Mouse (Mus musculus): Measurements from ENCODE around the gene Ubqln4.

Gene Ubqln4

GRCm38 (mm10) chr3:88526157-88527131, 27.1 kb upstream of the Ubqln4 start:
- DNase-seq, result peak; percentile 64 to 80

GRCm38 (mm10) chr3:88527565-88527964, 26.0 kb upstream of the Ubqln4 start:
- DNase-seq, result no peak

DNA sequence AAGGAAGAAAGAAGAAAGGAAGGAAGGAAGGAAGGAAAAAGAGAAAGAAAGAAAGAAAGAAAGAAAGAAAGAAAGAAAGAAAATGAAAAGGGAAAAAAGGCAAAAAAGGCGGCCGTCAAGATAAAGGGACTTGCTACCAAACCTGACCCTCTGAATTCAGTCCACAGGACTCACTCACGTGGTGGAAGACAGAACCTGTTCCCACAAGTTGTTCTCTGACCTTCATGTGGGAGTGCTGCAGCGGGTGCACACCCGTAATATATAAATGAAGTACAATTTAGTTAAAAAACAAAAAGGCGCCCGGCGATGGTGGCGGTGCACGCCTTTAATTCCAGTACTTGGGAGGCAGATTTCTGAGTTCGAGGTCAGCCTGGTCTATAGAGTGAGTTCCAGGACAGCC, 24.9 kb upstream of the Ubqln4 start:
- DNase-seq, result no peak

GRCm38 (mm10) chr3:88529204-88530000, 24.2 kb upstream of the Ubqln4 start:
- no peak for DNase-seq

DNA sequence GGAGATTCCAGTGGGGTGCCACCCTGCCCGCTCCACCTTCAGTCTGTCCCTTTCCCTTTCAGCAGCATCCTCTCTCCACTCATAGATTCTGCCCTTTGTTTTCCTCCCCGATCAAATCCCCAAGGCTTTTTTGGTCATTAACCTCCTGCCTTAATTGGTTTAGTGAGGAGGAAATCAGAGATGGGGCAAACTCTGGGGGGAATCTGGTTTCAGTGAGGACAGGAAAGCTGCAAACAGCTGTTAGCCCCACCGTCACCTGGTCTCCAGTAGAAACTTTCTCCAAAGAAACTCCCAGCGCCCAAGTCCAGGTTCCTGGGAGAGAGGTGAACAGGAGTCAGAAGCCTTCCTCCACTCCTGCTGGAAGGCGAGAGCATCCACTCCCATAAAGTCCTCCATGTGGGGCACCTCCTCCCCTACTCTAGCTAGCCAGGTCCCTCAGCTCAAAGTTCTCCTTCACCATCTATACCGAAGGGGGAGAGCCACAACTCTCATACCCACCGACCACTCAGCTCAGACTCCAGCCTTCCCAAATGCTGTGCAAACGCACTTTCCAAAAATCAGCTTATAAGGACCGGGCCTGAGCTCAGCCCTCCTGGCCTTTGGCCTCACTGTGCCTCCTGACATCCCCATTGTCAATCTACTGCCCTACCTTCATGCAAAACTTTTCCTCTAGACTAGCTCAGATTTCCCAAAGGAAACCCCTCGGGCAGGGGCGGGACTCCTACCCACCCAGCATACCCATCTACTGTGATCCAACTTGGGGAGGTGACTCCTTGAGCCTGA, 23.3 kb upstream of the Ubqln4 start:
- no peak for DNase-seq

- peak; percentile 72 to 88 for DNase-seq
These were observed 21.9 kb upstream of the Ubqln4 start for GRCm38 (mm10) chr3:88531348-88532298.

GRCm38 (mm10) chr3:88532299-88532674, 21.3 kb upstream of the Ubqln4 start, which contains the start of gene Mex3a:
Gene Mex3a, plus strand, starts transcription at chr3:88532395.
- no peak for DNase-seq

DNA sequence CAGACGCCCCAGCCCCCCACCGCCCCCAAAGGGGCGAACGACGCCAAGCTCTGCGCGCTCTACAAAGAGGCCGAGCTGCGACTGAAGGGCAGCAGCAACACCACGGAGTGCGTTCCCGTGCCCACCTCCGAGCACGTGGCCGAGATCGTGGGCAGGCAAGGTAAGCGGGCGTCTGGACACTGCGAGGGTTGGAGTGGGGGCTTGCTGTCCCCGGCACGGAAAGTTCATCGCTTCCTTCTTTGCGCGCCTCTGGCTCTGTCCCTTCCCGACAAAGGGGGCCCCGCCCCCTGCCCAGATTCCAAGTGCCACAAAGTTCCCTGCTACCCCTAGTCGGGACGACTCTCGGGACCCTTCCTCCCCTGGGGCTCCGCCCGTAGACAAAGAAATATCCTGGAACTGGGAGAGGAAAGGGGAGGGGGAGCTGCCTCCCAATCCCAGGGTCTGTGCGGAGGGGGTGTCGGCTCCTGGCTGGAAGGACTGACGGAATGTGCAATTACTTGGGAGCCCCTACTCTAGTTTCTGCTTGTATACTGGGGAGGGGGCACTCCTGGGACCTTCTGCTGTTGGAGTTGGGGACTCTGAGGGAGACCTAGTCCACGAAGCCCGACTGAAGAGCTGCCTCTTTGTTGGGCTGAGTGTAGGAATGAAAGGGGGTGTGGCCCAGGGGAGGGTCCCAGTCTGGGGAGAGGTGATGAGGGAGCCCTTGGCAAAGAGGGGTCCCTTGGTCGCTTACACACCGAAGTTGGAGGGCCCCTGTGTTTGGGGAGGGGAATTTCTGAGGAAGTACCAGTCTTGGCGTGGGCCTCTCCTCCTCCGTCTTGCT, 20.7 kb upstream of the Ubqln4 start:
- DNase-seq, result no peak

GRCm38 (mm10) chr3:88533706-88534105, 19.9 kb upstream of the Ubqln4 start:
- no peak for DNase-seq

DNA sequence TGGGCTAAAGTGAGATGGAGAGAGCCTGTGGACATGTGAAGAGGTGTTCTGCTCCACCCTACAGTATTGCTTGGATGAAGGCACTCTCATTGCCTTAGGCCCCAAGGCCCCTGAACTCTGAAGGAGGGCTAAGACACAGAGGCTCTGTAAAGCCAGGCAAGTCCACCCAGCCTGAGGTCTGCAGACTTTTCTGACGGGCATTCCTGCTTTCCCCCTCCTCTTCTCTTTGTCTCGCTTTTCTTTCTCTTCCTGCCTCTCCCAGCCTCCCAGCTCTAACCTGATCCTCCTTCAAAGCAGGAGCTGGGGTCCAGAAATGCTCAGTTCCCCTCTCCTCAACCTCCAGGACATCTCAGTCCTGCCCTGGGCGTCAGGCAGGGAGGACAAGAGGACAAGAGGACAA, 18.6 kb upstream of the Ubqln4 start:
- no peak for DNase-seq

DNA sequence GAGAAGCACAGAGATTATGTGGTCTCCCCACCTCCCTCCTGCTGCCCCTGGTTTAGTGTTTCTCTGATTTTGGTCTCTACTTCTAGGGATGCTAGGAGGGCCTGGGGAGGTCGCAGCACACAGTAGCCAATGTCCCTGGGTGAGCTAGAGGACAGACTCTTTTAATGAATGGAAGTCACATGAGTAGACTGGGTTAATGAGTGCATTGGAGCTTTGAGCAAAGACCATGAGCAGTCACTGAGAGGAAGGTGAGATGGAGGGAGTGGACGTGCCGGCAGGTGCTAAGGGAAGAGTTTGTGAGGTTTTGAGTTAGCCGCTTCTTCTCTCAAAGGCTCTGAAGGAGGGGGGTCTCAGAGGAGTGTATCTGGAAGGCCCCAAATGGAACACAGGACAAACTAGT, 18.0 kb upstream of the Ubqln4 start:
- no peak for DNase-seq

GRCm38 (mm10) chr3:88536103-88536930, 17.2 kb upstream of the Ubqln4 start:
- peak; percentile 32 to 33 for DNase-seq

DNA sequence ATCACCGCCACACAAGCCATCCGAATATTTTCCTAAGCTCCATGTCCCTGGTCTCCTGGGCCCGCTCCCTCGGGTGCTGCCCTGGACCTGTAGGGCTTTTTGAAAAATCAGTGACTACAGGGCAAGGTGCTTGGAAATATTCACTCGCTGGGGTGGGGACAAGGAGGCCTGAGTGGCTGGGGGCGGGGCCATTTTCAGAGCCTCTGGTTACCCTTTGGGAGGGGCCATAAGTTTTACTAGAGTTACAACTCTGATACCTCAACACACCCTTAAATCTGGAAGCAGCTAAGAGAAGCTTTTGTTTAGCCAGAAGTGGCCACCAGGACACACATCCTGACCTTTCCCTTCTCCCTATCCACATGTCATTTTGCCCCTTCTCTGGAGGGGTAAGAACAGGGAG, 16.4 kb upstream of the Ubqln4 start:
- no peak for DNase-seq

GRCm38 (mm10) chr3:88538271-88539145, 15.1 kb upstream of the Ubqln4 start:
- DNase-seq, result no peak

GRCm38 (mm10) chr3:88539397-88539796, 14.2 kb upstream of the Ubqln4 start:
- DNase-seq, result no peak

- DNase-seq, result no peak
These were observed 13.5 kb upstream of the Ubqln4 start for GRCm38 (mm10) chr3:88540085-88540484.

- DNase-seq, result no peak
These were observed 11.7 kb upstream of the Ubqln4 start for GRCm38 (mm10) chr3:88541622-88542401.

- DNase-seq, result no peak
These were observed 11.1 kb upstream of the Ubqln4 start for GRCm38 (mm10) chr3:88542486-88542885.
